Mouse (Mus musculus) embryonic facial prominence, embryonic 12.5 days (tissue): Measurements from ENCODE around the gene Actrt2. TPM values are rescaled to one million over a fixed set of nuclear protein-coding genes. Genes with fewer than 3 reads are reported as not detected.

Experiments
- ATAC-seq: fragments of 200-750 bp; cut with Nextera tagmentation; 2 replicates; pipeline ENCODE4 v1.8.0; 2017; ENCODE audit not compliant: insufficient number of reproducible peaks, insufficient read depth, low FRiP score, low TSS enrichment
- H3K27ac ChIP-seq: fragments of 300-500 bp; sonication (generic); 2 replicates; pipeline ENCODE4 v1.5.1; 2016; ENCODE audit warnings: mild to moderate bottlenecking
- H3K27me3 ChIP-seq: fragments of 300-500 bp; sonication (generic); 2 replicates; pipeline ENCODE4 v1.6.1; 2016; ENCODE audit warnings: mild to moderate bottlenecking, moderate library complexity
- H3K36me3 ChIP-seq: fragments of 300-500 bp; sonication (generic); 2 replicates; pipeline ENCODE4 v1.6.1; 2016; ENCODE audit warnings: mild to moderate bottlenecking
- H3K4me1 ChIP-seq: fragments of 300-500 bp; sonication (generic); 2 replicates; pipeline ENCODE4 v1.6.1; 2016
- H3K4me2 ChIP-seq: fragments of 300-500 bp; sonication (generic); replicated peaks from 2 replicates; pipeline ENCODE4 v1.6.1; 2016; ENCODE audit warnings: mild to moderate bottlenecking, moderate library complexity
- H3K4me3 ChIP-seq: fragments of 300-500 bp; sonication (generic); 2 replicates; pipeline ENCODE4 v1.5.1; 2016; ENCODE audit warnings: mild to moderate bottlenecking
- H3K9ac ChIP-seq: fragments of 300-500 bp; sonication (generic); 2 replicates; pipeline ENCODE4 v1.6.1; 2016; ENCODE audit warnings: mild to moderate bottlenecking, moderate library complexity
- H3K9me3 ChIP-seq: fragments of 300-500 bp; sonication (generic); 2 replicates; pipeline ENCODE4 v1.6.1; 2016; ENCODE audit warnings: mild to moderate bottlenecking, moderate library complexity
- WGBS: fragments of 180-500 bp; shearing (Covaris S2); methylation state at CpG from one replicate; pipeline ENCODE4 v1.1.7; 2016; 5-methylcytosine and 5-hydroxymethylcytosine counted together
- polyA plus RNA-seq: library from polyadenylated mRNA; unstranded; fragments of >200 nt; fragmentation: Nextera tagmentation; extraction: Ambion mirVana; gene quantifications from 2 replicates; pipeline ENCODE4 v1.2.1, GENCODE M21; 2016

The Actrt2 gene
- polyA plus RNA-seq, 1 experiment from 2014 or later: not detected

- WGBS: 86% methylated on average over 3 of the region's 3 CpGs
Measured at GRCm38 (mm10) chr4:154623241-154623640, 44.4 kb downstream of the Actrt2 start.

GRCm38 (mm10) chr4:154622521-154622920 is 45.1 kb downstream of the Actrt2 start:
- ATAC-seq: no peak
- no peak overlapping the region for H3K27ac ChIP-seq
- no peaks in the 10 kb centered on the region for H3K27me3 ChIP-seq
- 96% methylated on average over 4 of the region's 4 CpGs for WGBS
- no peaks in the 10 kb centered on the region for H3K36me3 ChIP-seq
- no peak overlapping the region for H3K4me2 ChIP-seq
- no peak overlapping the region for H3K4me3 ChIP-seq
- H3K9me3 ChIP-seq: no peaks in the 10 kb centered on the region
- H3K4me1 ChIP-seq: peaks cover 68% of the 10 kb centered on the region
- no peak overlapping the region for H3K9ac ChIP-seq

More at GRCm38 (mm10) chr4:154623241-154623640, 44.4 kb downstream of the Actrt2 start:
- Histone ChIP-seq H3K9ac (no peak overlapping the region), H3K27me3 (no peaks in the 10 kb centered on the region), H3K4me2 (no peak overlapping the region), H3K4me3 (no peak overlapping the region), H3K36me3 (no peaks in the 10 kb centered on the region), H3K27ac (no peak overlapping the region), H3K4me1 (peaks cover 68% of the 10 kb centered on the region), H3K9me3 (no peaks in the 10 kb centered on the region)
- ATAC-seq: no peak

Other genes starting within 250 kb of the Actrt2 start
- gene Prdm16, start 31.0 kb downstream of the Actrt2 start, polyA plus RNA-seq: 41.5 and 45.7 TPM in 2 replicates
- 0.24 and 0.38 TPM in 2 replicates for gene Ttc34, start 169.6 kb upstream of the Actrt2 start, polyA plus RNA-seq
- gene Mmel1, start 201.7 kb upstream of the Actrt2 start, polyA plus RNA-seq: 0.11 and 0.18 TPM in 2 replicates
- gene Fam213b, start 231.3 kb upstream of the Actrt2 start, polyA plus RNA-seq: 45.7 and 47.8 TPM in 2 replicates